Mouse (Mus musculus) retina, embryonic 14.5 days (tissue): ENCODE data around the gene Osbp2.
A peak's percentile ranks its signal among the peaks of the same experiment; 100 is the strongest.
"Not testable (repeated sequence)": the region's sequence is repeated elsewhere in the genome, so short reads cannot be mapped to it uniquely, and the experiment has no call there.

ENCODE experiments used
- DNase-seq: peaks from one replicate; pipeline ENCODE4 v3.0.0-alpha.2; 2015; ENCODE audit warnings: low spot score

The Osbp2 gene

DNA sequence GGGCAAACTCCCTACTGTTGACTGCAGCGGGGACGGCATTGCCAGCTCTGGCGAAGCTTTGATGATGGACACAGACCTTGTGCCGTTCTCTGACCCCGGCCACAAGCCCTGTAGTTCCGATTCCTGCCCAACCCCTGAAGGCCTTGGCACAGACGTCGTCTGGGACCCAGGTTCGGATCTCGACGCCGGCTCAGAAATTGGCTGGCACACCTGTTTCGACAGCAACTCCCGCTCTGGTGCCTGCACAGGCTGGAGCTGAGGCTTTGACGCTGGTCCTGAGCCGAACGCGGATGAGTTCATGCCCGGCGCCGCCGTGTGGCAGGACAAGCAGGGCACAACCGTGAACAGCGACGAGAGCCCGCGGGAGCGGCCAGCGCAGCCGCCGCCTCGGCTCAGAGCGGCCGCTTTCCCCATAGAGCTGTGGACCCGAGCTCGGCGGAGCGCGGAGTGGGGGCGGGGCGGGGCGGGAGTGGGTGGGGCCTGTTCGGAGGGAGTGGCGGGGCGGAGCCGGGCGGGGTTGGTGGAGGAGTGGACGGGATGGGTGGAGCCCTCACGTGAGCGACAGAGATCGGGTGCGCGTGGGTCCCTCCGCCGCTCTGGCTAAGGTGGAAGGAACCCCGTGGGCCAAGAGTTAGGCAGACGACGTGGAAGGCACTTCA, at the start of gene Osbp2:
Gene Osbp2, minus strand, starts transcription at position 450 of the 659 bp plus-strand sequence.
- peak; percentile 83 for DNase-seq

DNA sequence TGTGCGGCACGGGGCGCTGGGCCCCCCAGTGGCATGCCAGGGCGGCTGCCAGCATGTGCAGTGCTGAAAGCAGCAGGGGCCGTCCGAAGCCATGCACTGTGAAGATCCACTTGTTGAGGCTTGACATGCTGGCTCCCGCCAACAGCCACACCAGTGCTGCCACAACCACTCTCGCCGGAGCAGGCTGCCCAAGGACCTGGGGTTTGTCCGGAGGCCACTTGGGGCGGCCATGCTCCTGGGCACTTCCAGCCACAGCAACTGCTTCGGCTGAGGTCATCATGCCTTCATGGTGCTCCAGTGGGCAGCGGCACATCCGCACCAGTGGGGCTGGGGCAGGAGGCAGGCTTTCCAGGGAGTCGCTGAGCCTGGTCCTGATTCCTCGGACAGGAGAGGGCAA, 49.2 kb upstream of the Osbp2 start:
- DNase-seq = peak; percentile 48

DNA sequence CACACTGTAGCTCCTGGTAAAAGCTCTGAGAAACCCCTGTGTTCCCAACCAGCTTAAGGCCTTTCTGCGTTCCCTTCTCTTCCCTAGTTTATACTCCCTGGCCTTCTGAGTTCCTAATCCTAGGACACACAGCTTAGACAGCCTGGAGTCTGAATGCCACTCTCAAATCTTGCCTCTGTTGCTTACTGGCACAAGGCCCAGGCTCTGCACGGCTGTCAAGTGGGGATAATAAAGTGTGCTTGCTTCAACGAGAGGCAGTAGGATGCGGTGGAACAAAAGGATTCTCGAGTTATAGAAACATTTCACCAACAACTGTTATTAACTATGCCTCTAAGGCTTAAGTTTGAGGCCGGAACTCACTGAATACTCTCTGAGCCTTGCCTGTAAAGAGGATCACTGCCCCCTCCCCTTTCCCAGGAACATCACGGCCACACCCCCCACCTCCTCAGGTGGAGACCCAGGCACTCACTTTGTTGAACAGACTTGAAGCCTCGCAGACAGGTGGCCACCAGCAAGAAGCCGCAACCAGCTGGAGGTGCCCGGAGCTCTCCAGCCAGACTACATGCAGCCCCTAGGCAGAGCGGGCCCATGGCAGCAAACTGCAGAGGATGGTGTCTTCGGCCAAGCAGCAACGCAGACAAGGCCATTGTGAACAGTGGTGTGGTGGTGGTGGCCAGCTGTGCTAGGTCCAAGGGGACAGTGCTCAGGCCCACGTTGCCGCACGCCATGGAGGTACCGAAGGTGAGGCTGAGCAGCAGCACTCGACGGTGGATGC, 48.6 kb upstream of the Osbp2 start:
- DNase-seq = no peak

DNA sequence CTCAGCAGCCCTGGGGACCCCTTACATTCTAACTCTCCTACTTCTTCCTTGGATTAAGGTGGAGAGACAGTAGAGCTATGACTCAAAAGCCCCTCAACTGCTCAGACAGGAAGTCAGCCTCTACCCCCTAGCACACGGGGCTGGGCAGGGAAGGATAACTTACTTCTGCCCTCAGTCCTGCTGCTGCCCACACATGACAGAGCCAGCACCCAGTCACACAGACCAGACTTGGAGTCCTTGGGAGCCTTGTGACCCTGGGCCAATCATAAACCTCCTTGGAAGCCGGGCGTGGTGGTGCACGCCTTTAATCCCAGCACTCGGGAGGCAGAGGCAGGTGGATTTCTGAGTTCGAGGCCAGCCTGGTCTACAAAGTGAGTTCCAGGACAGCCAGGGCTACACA, 47.7 kb upstream of the Osbp2 start:
- not testable (repeated sequence) for DNase-seq

DNA sequence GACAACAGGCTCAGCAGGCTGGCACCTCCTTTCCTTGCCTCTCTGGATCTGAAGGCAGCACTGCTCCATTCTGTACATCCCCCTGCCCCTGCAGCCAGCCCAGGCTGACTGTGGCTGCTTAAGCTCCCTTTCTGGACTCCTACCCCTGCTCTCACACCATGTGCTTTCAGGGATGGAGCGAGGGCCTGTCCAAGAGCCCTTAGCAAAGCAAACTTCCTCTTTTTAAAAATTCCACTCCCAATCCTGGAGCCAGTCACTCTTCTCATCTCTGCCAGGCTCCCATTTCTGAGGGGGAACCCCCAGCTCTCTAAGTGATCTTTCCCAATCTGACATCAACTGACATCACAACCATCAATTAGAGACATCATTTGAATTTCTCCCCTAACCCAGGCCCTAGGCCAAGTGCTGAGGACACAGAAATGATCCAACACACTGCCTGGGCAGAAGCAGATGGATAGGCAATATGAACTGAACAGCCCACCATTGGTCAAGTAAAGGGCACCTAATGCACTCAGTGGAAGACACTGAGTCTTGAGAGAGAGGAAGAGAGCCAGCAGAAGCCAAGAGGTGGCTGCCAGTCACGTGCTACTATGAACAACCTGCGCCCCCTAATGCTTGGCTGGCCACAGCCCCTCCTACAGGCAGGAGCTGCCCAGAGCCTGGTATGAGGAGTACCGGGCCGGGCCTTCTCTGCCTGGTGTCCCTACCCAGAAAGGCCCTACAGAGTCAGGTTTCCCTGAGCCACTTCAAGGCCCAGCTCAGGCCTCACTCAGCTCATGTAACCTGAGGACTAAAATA, 47.0 kb upstream of the Osbp2 start:
- no peak for DNase-seq

DNA sequence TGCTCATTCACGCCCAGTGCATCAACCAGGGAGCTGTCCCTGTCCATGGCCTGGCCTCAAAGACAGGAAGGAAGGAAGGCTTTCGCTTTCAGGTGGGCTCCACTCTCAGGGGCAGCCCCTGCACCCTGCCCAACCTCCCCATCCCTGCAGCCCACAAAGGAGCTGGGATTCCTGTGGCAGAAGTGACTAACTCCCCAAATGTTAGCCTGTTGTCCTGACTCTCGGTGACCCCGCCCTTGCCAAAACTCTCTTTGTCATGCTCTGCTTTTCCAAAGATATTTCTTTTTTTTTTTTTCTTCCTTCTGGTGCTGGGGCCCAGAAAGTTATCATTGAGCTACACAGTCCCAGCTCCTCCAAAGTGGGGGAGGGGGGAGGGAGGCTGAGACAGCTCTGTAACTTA, 45.5 kb upstream of the Osbp2 start:
- DNase-seq = no peak

DNA sequence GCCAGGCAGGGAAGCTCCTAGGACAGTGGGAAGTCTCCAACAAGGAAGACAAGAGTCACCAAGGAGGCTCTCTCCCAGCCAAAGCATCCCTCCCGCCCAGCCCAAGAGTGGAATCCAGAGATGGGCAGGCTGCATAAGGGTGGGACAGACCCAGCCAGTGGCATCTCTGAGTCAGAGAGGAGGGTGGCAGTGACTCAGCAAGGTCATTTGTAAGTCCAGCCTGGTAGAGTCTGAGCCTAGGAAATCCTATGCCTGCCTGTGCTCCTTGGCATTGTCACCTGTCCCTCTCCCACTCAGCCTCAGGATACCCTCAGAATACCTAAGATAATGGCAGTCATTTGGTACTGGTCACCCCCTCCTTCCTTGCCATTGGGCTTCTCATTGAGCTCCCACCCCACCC, 41.7 kb upstream of the Osbp2 start:
- DNase-seq = no peak

DNA sequence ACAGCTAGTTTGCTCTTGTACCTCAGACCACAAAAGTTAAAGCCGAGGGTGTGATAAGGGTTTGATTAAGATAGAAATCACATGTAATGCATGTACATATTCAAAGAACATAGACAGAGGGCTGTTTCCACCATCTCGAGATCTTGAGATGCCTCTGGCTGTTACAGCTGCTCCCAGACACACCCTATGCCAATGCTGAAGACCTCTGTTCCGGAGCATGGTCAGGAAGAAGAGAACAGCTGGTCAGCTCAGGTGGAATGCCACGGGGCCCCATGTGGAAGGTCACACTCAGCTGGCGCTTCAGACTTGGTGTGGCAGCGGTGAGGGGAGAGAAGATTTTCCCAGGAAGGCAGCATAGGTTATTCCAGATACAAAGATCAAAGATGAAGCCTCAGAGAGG, 41.0 kb upstream of the Osbp2 start:
- no peak for DNase-seq

DNA sequence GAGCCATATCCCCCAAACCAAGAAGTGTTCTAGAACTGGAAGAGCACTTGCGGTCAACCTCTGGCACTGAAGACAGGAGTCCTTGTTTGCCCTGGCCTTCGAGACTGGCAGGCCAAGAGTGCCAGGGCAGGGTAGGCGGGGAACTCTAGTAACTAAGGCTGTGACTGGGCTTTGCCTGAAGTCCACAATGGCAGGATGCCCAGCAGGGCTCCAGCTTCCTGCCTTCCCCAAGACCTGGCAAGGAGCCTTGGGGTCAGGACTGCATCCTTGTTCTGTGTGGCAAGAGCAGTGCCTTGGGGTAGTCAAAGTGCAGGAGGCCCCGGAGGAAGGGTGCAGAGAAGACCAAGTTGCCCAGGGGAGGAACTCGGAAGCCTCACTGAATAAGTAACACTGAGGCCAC, 39.3 kb upstream of the Osbp2 start:
- no peak for DNase-seq

DNA sequence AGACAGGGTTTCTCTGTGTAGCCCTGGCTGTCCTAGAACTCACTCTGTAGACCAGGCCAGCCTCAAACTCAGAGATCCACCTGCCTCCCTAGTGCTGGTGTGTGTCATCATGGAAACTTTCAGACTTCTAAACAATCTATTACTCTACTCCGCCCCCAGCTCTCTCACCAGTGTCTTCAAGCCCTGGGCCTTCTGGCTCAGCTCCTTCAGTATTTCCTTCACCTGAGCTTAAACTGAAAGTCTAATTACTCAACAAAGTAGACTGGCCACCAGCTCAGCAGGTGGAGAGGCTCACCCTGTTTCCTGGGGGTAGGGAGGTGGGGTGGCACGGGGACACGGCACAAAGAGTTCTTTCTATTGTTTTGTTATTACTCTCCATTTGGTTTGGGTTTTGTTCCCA, 38.8 kb upstream of the Osbp2 start:
- no peak for DNase-seq

DNA sequence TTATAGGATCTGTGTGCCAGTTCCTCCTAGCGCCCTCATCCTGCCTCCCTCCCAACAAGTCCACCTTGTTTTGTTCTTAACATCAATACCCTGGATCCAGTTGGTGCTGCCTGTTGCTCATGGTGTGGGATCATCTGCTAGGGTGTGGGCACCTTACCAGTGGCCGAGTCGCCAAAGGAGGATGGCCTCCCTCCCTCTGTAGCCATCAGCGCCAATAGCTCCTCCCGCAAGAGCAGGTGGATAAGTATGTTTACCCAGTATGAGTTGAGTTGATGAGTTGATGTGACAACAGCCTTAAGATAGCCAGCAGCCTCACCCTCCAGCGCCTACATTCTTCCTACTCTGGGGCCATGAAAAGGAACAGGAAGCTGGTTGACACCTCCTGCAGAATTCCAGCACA, 36.6 kb upstream of the Osbp2 start:
- DNase-seq = no peak

DNA sequence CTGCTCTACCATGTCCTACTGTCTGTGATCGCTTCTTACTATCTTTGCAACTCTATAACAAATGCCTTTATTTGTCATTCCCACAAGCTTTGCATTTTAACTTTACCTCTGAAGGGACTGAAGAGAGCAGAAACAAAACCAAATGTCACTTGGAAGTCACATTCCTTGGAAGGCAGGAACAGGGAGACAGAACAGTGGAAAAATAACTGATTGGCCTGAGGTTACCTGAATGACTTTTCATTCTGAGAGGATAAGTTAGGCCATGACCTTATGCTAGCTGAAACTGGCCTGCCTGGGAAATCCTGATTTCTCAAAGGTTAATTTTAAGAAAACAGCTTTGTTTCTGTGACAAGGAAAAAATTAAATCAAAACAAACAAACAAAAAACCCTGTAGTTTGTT, 32.2 kb upstream of the Osbp2 start:
- no peak for DNase-seq

DNA sequence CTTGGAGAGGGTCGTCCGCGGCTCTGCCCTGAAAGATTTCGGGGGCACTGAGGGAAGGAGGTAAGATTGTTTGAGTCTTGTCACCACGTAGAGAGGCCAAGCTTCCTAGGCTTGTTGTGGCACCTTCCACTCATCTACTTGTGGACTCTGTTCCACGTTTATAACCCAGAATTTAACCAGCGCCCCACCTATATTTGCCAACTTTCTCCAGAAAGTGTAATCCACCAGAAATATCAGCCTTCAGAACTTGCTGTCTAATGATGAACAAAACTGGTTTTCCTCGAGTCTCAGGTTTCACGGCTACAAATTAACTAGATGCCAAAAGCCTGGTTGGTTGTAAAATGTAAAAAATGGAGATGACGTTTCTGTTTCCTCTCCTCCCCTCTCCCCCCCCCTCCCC, 31.8 kb upstream of the Osbp2 start:
- DNase-seq = no peak

DNA sequence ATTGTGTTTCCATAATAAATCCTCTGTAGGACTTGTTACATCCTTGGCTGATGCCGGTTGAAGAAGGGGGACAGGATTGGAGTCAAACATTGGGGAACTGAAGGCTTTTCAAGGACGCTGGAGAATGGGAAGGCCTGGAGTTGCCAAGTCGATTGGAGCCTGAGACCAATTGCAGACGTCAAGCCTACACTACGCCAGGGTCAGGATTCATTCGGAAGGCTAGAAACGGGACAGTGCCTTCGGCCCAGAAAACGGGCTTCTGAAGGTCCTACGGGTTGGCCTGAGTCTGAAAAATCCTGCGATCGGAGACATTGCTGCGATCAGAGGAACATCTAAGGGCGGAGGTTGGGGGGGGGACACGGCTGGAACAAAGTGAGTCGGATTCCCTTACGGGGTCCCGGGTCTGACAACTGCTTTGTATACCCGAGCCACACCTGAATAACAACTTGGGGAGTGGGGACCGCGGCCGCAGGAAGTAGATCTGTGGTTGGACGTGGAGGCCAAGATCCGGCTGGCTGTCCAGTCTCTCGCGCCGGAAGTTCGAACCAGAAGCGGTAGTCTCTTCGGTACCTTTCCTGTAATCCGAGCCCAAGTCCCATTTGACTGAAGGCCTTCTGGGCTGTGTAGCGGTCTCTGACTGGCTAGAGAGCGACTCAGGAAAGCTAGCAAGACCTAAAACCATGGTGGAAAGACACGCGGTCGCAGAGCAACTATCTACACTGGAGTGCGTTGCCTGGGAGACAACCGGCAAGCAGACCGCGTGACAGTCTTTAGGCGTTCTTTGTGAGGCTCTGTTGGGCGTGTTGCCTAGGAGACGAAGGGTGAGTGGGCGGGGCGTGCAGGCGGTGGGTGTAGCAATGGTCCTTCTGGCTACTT, 30.9 kb upstream of the Osbp2 start, which contains the start of the genes 4921536K21Rik and Dusp18:
Gene 4921536K21Rik, minus strand, starts transcription at position 693 of the 876 bp plus-strand sequence.
Gene Dusp18, plus strand, starts transcription at position 835 of the 876 bp plus-strand sequence.
- DNase-seq = peak; percentile 95

DNA sequence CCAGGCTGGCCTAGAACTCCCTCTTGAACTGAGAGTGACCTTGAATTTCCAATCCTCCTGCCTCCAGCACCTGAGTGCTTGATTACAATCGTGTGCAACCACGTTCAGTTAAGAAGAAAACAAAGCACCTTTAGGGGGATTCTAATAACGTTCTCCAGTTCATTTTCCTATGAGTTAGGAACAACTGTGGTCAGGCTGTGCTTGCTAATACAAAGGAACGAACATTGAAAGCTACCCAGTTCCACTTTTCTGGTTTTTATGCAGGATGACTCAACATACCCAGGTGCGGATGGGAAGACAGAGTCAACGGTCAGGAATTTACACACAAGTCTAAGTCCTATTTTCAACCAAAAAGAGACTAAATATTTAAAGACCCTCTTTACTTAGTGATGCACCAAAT, 30.3 kb upstream of the Osbp2 start:
- no peak for DNase-seq

DNA sequence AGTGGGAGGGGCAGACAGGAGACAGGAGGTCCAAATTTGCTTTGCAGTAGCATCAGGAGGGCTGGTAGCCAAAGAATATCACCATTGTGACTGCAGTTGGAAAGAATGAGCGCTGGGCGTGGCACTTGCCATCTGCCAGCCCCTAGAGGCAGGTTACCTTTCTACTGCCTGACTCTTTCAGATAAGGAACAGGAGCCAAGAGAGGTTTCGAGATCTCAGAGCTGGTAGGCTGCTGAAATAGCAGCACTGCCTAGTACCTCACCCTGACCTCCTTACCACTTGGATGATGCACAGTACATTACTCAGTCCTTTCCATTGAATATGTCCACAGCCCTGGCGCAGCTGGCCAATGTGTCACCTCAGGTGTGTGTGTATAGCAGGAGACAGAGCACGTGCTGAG, 23.6 kb upstream of the Osbp2 start:
- DNase-seq = no peak

DNA sequence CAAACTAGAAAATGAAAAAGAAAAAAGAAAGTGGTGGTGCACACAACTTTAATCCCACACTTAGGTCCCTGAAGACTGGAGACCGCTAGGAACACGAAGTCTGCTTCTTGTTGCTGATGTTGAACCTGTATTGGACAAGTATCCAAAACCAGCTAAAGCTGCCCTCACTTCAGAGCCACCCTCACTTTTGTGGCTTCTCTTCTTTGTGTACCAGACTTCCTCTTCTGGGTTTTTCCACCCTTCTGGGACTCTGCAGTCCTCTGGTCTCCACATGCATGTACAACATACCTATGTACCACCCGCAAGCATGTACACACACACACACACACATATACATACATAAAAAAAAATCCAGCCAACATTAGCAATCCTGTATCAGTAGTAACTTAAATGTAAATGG, 20.0 kb upstream of the Osbp2 start:
- DNase-seq = no peak

DNA sequence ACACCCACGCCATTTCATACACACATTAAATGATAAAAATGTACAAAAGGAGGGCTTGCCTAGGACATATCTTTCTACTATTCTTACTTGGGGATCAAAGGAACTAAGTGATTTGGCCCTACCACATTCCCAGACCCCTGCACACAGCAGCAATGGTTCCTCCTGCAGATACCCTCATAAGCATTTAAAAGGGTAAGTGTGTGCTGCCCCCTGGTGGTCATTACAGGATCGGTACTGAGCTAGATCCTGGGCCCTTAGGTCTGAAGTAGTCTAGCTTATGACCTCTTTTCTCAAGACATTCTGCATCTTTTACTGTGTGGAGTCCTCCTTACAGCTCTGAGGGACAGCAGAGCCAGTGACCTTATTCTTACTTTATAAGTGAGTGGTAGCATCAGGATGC, 16.1 kb upstream of the Osbp2 start:
- DNase-seq = peak; percentile 93

DNA sequence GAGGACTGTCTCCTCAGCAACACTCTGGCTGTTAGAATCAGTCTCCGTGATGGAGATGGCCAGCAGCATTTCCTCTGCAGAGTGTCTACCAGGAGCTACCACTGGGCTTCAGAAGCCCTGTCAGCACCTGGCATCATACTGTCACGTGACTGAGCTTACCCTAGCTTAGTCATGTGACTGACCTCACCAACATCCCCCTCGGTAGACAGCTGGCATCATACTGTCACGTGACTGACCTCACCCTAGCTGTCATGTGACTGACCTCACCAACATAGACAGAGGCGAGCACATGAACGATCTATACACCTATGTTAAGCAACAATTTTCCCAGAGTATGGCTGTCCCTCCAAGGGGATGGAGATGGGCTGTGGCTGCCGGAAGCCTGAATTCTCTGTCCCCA, 15.0 kb upstream of the Osbp2 start:
- DNase-seq = no peak

DNA sequence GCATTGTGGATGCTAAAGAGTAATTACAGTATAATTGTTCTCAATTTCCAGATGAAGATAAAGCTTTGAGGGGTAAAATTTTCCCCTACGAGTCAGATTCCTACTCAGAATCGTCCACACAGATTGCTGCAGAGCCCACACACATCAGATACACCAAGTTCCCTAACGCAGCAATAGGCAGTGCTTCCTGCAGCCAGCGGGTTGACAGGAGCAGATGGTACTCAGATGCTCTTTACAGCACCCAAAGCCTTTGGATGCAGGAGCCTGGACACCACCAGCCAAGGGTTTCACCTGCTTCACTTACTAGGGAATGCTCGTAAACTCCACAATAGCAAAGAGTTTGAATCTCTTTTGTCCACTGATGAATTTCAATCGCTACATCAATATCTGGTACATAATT, 12.7 kb upstream of the Osbp2 start:
- DNase-seq = no peak

DNA sequence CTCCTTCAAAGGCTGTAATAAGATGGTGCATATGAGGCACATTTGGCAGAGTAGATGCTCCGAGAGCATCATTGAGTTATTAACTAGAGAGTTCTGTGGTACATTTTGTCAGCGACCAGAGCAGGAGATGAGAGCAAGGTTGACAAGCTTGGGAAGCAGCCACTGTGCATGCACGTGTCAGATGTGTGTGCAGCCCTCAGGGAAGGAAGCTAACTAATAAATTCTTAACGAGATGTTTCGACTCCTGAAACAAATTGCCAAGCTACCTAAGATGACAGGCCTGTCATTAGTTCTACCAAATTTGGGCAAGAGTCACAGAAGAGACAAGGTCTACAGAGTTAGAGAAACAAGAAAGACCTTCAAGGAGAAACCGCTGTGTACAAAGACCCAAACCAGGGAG, 640 bp upstream of the Osbp2 start:
- DNase-seq = peak; percentile 44
